Mouse (Mus musculus) liver, embryonic 15.5 days (tissue): ENCODE measurements around the gene C330021F23Rik. TPM values are rescaled to one million over a fixed set of nuclear protein-coding genes. Genes with fewer than 3 reads are reported as not detected.
A peak's percentile ranks its signal among the peaks of the same experiment; 100 is the strongest.

Experiments
- ATAC-seq: fragments of 200-750 bp; cut with Nextera tagmentation; 2 replicates; pipeline ENCODE4 v1.8.0; 2017; ENCODE audit warnings: moderate number of reproducible peaks, mild to moderate bottlenecking, moderate library complexity; ENCODE audit not compliant: insufficient read depth
- H3K27ac ChIP-seq: fragments of 300-500 bp; sonication (generic); replicated peaks from 2 replicates; pipeline ENCODE4 v1.5.1; 2015; ENCODE audit warnings: mild to moderate bottlenecking, inconsistent platforms
- H3K27me3 ChIP-seq: fragments of 300-500 bp; sonication (generic); 2 replicates; pipeline ENCODE4 v1.6.1; 2015; ENCODE audit warnings: mild to moderate bottlenecking, inconsistent platforms
- H3K36me3 ChIP-seq: fragments of 300-500 bp; sonication (generic); replicated peaks from 2 replicates; pipeline ENCODE4 v1.6.1; 2015; ENCODE audit warnings: moderate library complexity, mild to moderate bottlenecking, inconsistent platforms
- H3K4me1 ChIP-seq: fragments of 300-500 bp; sonication (generic); replicated peaks from 2 replicates; pipeline ENCODE4 v1.6.1; 2015; ENCODE audit warnings: inconsistent platforms
- H3K4me2 ChIP-seq: fragments of 300-500 bp; sonication (generic); 2 replicates; pipeline ENCODE4 v1.6.1; 2015; ENCODE audit warnings: moderate library complexity, mild to moderate bottlenecking, inconsistent platforms
- H3K4me3 ChIP-seq: fragments of 300-500 bp; sonication (generic); replicated peaks from 2 replicates; pipeline ENCODE4 v1.5.1; 2015; ENCODE audit warnings: mild to moderate bottlenecking, inconsistent platforms
- H3K9ac ChIP-seq: fragments of 300-500 bp; sonication (generic); 2 replicates; pipeline ENCODE4 v1.6.1; 2015; ENCODE audit warnings: moderate library complexity, mild to moderate bottlenecking, inconsistent platforms
- H3K9me3 ChIP-seq: fragments of 300-500 bp; sonication (generic); replicated peaks from 2 replicates; pipeline ENCODE4 v1.6.1; 2016; ENCODE audit warnings: inconsistent platforms
- WGBS: fragments of 180-500 bp; shearing (Covaris S2); methylation state at CpG from one replicate; pipeline ENCODE4 v1.1.7; 2015; ENCODE audit warnings: mixed read lengths; ENCODE audit not compliant: insufficient replicate concordance; 5-methylcytosine and 5-hydroxymethylcytosine counted together
- polyA plus RNA-seq: library from polyadenylated mRNA; unstranded; fragments of >200 nt; fragmentation: Nextera tagmentation; extraction: Ambion mirVana; gene quantifications from 2 replicates; pipeline ENCODE4 v1.2.1, GENCODE M21; 2015

Gene C330021F23Rik
- 4.3 and 4.4 TPM in 2 replicates for polyA plus RNA-seq

- peak; percentile 75 for ATAC-seq
- Histone ChIP-seq H3K27ac (peak within 1 kb of the TSS; percentile 66), H3K4me2 (peak within 1 kb of the TSS; percentile 30), H3K9me3 (no peaks in the 10 kb centered on the region), H3K4me1 (peaks cover 15% of the 10 kb centered on the region; the same call in 1 of the 2 replicates), H3K4me3 (peak within 1 kb of the TSS; percentile 30), H3K36me3 (no peaks in the 10 kb centered on the region), H3K27me3 (no peaks in the 10 kb centered on the region), H3K9ac (no peak within 1 kb of the TSS)
- WGBS, result 19% methylated on average over 12 of the region's 12 CpGs
Measured at GRCm38 (mm10) chr8:3567641-3568371, at the start of gene C330021F23Rik. C330021F23Rik (plus strand) TSS chr8:3567990.

DNA sequence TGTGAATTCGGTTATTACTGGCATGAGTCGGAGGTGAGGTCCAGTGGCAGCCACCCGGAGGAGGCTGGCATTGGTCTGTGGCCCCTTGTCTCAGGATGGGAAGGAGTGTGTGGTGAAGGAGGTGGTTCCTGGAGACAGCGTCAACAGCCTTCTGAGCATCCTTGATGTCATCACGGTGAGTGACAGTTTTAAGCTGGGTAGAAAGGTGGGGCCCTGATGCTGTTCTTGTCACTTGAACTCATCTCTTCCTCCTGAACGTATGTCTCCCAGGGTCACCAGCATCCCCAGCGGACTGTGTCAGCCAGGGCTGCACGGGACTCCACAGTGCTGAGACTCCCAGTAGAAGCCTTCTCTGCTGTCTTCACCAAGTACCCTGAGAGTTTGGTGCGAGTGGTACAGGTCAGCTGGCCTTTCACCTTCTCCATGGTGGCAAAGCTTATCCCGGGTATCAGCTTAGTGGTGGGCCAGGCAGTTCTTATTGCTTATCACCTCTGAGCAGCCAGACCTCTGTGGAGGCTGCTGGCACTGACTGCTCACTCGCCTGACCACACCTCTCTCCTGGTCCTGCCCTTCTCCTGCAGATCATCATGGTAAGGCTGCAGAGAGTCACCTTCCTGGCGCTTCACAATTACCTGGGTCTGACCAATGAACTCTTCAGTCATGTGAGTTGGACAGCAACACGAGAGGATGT, 45.6 kb upstream of the C330021F23Rik start:
- H3K27ac ChIP-seq, result peak overlapping the region; percentile 96
- ATAC-seq, result peak; percentile 99
- H3K36me3 ChIP-seq, result peaks cover 50% of the 10 kb centered on the region
- H3K4me3 ChIP-seq, result peak overlapping the region; percentile 36
- peaks cover 66% of the 10 kb centered on the region for H3K4me1 ChIP-seq
- H3K9ac ChIP-seq, result peak overlapping the region; percentile 28; the same call in 1 of the 2 replicates
- peak overlapping the region; percentile 69 for H3K4me2 ChIP-seq
- H3K27me3 ChIP-seq, result no peaks in the 10 kb centered on the region
- 39% methylated on average over 13 of the region's 13 CpGs for WGBS
- H3K9me3 ChIP-seq, result no peaks in the 10 kb centered on the region

GRCm38 (mm10) chr8:3530816-3531215, 37.0 kb upstream of the C330021F23Rik start:
- 69% methylated on average over 5 of the region's 5 CpGs for WGBS
- Histone ChIP-seq H3K9me3 (no peaks in the 10 kb centered on the region), H3K4me1 (peaks cover 6% of the 10 kb centered on the region), H3K27ac (no peak overlapping the region), H3K4me2 (no peak overlapping the region), H3K4me3 (no peak overlapping the region), H3K36me3 (peaks cover 35% of the 10 kb centered on the region), H3K27me3 (no peaks in the 10 kb centered on the region), H3K9ac (no peak overlapping the region)
- no peak for ATAC-seq

- Histone ChIP-seq H3K36me3 (peaks cover 27% of the 10 kb centered on the region), H3K4me1 (peaks cover 15% of the 10 kb centered on the region), H3K9me3 (no peaks in the 10 kb centered on the region), H3K27me3 (no peaks in the 10 kb centered on the region), H3K4me2 (no peak overlapping the region), H3K27ac (no peak overlapping the region), H3K9ac (no peak overlapping the region), H3K4me3 (no peak overlapping the region)
- WGBS, result 86% methylated on average over 18 of the region's 18 CpGs
- no peak for ATAC-seq
Measured at GRCm38 (mm10) chr8:3531936-3532335, 35.9 kb upstream of the C330021F23Rik start.

DNA sequence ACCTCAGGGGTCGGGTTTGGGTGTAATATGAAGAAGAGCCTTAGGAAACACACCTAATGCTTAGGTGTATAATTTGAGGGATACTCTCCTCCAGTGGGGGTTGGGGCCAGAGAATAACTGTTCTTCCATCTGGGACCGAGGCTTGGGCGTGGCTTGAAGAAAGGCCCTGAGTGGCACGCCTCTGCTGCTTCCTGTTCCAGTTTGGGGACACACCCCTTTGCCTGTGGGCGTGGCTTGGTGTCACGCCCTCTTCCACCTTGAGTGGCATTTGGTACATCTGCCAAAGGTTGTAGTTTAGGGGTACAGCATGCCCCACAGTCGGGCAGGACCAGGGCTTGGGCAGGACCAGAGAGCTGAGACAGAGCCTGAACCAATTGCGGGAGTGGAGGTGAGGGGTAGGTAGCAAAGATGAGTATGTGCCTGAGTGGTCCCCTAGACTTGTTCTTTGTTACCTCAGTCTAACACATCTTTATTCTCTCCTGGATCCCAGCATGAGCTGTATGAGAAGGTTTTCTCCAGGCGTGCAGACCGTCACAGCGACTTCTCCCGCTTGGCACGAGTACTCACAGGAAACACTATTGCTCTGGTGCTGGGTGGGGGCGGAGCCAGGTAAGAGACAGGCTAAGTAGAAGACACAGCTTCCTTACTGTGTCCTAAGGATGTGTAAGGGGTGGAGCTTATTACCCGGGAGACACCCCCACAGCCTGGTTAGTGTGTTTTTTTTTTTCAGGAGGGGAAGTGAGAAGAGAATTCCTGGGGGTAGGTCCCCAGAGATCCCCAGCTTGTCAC, 31.5 kb upstream of the C330021F23Rik start:
- H3K4me2 ChIP-seq, result peak overlapping the region; percentile 34; the same call in 1 of the 2 replicates
- H3K4me1 ChIP-seq, result peaks cover 15% of the 10 kb centered on the region
- peak; percentile 81 for ATAC-seq
- no peak overlapping the region for H3K4me3 ChIP-seq
- H3K27me3 ChIP-seq, result no peaks in the 10 kb centered on the region
- H3K27ac ChIP-seq, result no peak overlapping the region
- peaks cover 59% of the 10 kb centered on the region for H3K36me3 ChIP-seq
- WGBS, result 45% methylated on average over 15 of the region's 15 CpGs
- H3K9ac ChIP-seq, result no peak overlapping the region
- H3K9me3 ChIP-seq, result no peaks in the 10 kb centered on the region

- Histone ChIP-seq H3K36me3 (peaks cover 59% of the 10 kb centered on the region), H3K4me2 (no peak overlapping the region), H3K9me3 (no peaks in the 10 kb centered on the region), H3K9ac (no peak overlapping the region), H3K27me3 (no peaks in the 10 kb centered on the region), H3K27ac (no peak overlapping the region), H3K4me3 (no peak overlapping the region), H3K4me1 (peaks cover 15% of the 10 kb centered on the region)
- 85% methylated on average over 9 of the region's 9 CpGs for WGBS
- ATAC-seq, result no peak
Measured at GRCm38 (mm10) chr8:3536940-3537339, 30.9 kb upstream of the C330021F23Rik start.

- H3K27me3 ChIP-seq, result no peaks in the 10 kb centered on the region
- no peak overlapping the region for H3K27ac ChIP-seq
- peaks cover 15% of the 10 kb centered on the region for H3K4me1 ChIP-seq
- no peaks in the 10 kb centered on the region for H3K9me3 ChIP-seq
- ATAC-seq, result no peak
- H3K4me3 ChIP-seq, result no peak overlapping the region
- no peak overlapping the region for H3K9ac ChIP-seq
- WGBS, result 91% methylated on average over 26 of the region's 26 CpGs
- peaks cover 59% of the 10 kb centered on the region for H3K36me3 ChIP-seq
- H3K4me2 ChIP-seq, result no peak overlapping the region
Measured at GRCm38 (mm10) chr8:3537666-3538065, 30.1 kb upstream of the C330021F23Rik start.

- Histone ChIP-seq H3K9ac (no peak overlapping the region), H3K27me3 (no peaks in the 10 kb centered on the region), H3K4me2 (no peak overlapping the region), H3K9me3 (no peaks in the 10 kb centered on the region), H3K4me3 (no peak overlapping the region), H3K4me1 (peaks cover 15% of the 10 kb centered on the region), H3K27ac (no peak overlapping the region), H3K36me3 (peaks cover 65% of the 10 kb centered on the region)
- 69% methylated on average over 7 of the region's 7 CpGs for WGBS
- ATAC-seq, result no peak
Measured at GRCm38 (mm10) chr8:3539146-3539545, 28.6 kb upstream of the C330021F23Rik start.

- 84% methylated on average over 4 of the region's 4 CpGs for WGBS
- peaks cover 72% of the 10 kb centered on the region for H3K36me3 ChIP-seq
- no peaks in the 10 kb centered on the region for H3K27me3 ChIP-seq
Measured at GRCm38 (mm10) chr8:3540076-3540475, 27.7 kb upstream of the C330021F23Rik start.

DNA sequence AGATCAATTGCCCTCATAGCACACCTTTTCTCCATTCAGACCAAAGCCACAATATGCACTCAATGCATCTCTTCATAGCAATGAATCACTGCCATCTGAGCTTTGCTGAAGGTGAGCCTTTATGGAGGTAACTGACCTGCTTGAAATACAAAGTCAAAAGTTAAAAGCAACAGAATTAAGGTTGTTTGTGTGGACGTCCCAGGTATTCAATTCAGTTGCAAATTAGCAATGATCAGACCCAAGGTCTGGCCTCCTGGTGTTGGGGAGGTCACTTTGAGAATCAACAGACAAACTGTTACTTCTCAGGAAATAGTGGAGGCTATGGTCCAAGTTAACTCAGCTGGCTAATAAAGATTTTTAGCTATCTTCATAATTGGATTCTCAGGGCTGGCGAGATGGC, 21.3 kb upstream of the C330021F23Rik start:
- ATAC-seq, result no peak
- Histone ChIP-seq H3K27me3 (no peaks in the 10 kb centered on the region), H3K9ac (no peak overlapping the region), H3K36me3 (peaks cover 28% of the 10 kb centered on the region), H3K4me2 (no peak overlapping the region), H3K4me1 (no peaks in the 10 kb centered on the region), H3K9me3 (no peaks in the 10 kb centered on the region), H3K27ac (no peak overlapping the region), H3K4me3 (no peak overlapping the region)
- WGBS, result 81% methylated on average over 2 of the region's 2 CpGs

More at GRCm38 (mm10) chr8:3540076-3540475, 27.7 kb upstream of the C330021F23Rik start:
- H3K4me2 ChIP-seq, result no peak overlapping the region
- no peak overlapping the region for H3K4me3 ChIP-seq
- H3K27ac ChIP-seq, result no peak overlapping the region
- H3K9ac ChIP-seq, result no peak overlapping the region
- no peak for ATAC-seq
- H3K4me1 ChIP-seq, result peaks cover 15% of the 10 kb centered on the region
- no peaks in the 10 kb centered on the region for H3K9me3 ChIP-seq

GRCm38 (mm10) chr8:3552240-3552639, 15.6 kb upstream of the C330021F23Rik start:
- ATAC-seq, result no peak
- Histone ChIP-seq H3K27me3 (no peaks in the 10 kb centered on the region), H3K9ac (no peak overlapping the region), H3K4me1 (no peaks in the 10 kb centered on the region), H3K27ac (no peak overlapping the region), H3K36me3 (no peaks in the 10 kb centered on the region), H3K9me3 (no peaks in the 10 kb centered on the region), H3K4me3 (no peak overlapping the region), H3K4me2 (no peak overlapping the region)
- WGBS, result 66% methylated on average over 1 of the region's 1 CpGs
